Mouse (Mus musculus): Measurements from ENCODE around the gene Cxcl3. TPM values are rescaled to one million over a fixed set of nuclear protein-coding genes. Genes with fewer than 3 reads are reported as not detected.

Gene Cxcl3
- polyA plus RNA-seq, 1 experiment = not detected

GRCm38 (mm10) chr5:90832145-90832767 lies 46.4 kb downstream of the Cxcl3 start:
- no peak overlapping the region for H3K4me3 ChIP-seq (ENCODE audit: insufficient read depth, low read length)
- no peaks in the 10 kb centered on the region for H3K4me1 ChIP-seq (ENCODE audit: control insufficient read depth, insufficient read depth, low read length)
- no peak for TF ChIP-seq CTCF (IDR thresholded peaks at IDR 0.05; ENCODE audit: extremely low read depth, insufficient read depth, low read length)
- no peak for TF ChIP-seq POLR2A (IDR thresholded peaks at IDR 0.05; ENCODE audit: extremely low read depth, insufficient read depth, low read length)
- no peak overlapping the region for H3K27ac ChIP-seq (ENCODE audit: insufficient read depth, low read length)

- Histone ChIP-seq H3K4me1 (ENCODE audit: control insufficient read depth, insufficient read depth, low read length) (no peaks in the 10 kb centered on the region), H3K27ac (ENCODE audit: insufficient read depth, low read length) (no peak overlapping the region), H3K4me3 (ENCODE audit: insufficient read depth, low read length) (no peak overlapping the region)
- TF ChIP-seq CTCF (IDR thresholded peaks at IDR 0.05; ENCODE audit: extremely low read depth, insufficient read depth, low read length) (no peak), POLR2A (IDR thresholded peaks at IDR 0.05; ENCODE audit: extremely low read depth, insufficient read depth, low read length) (no peak)
Measured at GRCm38 (mm10) chr5:90832768-90833388, 47.0 kb downstream of the Cxcl3 start.

DNA sequence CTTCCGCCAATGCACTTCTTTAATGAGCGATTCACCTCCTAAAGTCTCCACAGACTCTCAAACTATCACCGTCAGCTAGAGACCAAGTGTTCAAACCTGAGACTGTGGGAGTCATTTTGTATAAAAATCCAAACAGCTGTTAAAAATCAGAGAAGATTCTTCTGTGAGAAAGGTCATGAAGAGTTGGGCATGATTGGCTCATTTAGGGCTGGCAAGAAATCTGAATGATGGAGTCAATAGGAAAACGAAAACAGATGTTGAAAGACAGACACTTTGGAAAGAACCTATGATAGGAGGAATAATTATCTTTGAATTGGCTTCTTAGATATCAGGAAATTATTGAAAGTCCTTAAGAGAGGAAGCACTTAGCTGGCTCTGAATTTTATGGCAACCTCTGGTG lies 48.5 kb downstream of the Cxcl3 start:
- Histone ChIP-seq H3K4me1 (ENCODE audit: control insufficient read depth, insufficient read depth, low read length) (no peaks in the 10 kb centered on the region), H3K27ac (ENCODE audit: insufficient read depth, low read length) (no peak overlapping the region), H3K4me3 (ENCODE audit: insufficient read depth, low read length) (no peak overlapping the region)
- TF ChIP-seq POLR2A (IDR thresholded peaks at IDR 0.05; ENCODE audit: extremely low read depth, insufficient read depth, low read length) = no peak
- TF ChIP-seq CTCF (IDR thresholded peaks at IDR 0.05; ENCODE audit: extremely low read depth, insufficient read depth, low read length) = no peak

DNA sequence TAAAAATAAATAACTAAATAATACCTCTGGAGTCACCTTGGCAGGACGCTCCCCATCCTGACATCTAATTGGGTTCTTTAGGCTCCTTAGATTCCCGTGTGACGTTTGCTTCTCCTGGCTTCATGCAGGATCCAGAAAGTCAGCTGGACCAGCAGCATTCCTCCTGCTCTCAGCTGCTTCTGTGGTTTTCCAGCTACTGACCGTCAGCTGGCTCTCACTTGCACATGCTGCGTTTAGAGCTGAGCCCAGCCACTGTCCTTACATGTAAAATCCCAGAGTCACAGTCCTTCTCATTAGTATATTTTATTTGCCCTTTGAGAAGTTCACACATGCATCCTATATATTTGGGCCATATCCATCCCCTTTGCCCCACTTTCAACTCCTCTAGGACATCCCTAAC lies 52.7 kb downstream of the Cxcl3 start:
- H3K4me3 ChIP-seq (ENCODE audit: insufficient read depth, low read length) = no peak overlapping the region
- H3K27ac ChIP-seq (ENCODE audit: insufficient read depth, low read length) = no peak overlapping the region
- H3K4me1 ChIP-seq (ENCODE audit: control insufficient read depth, insufficient read depth, low read length) = no peaks in the 10 kb centered on the region
- TF ChIP-seq CTCF (IDR thresholded peaks at IDR 0.05; ENCODE audit: extremely low read depth, insufficient read depth, low read length) (no peak), POLR2A (IDR thresholded peaks at IDR 0.05; ENCODE audit: extremely low read depth, insufficient read depth, low read length) (no peak)

Other genes starting within 250 kb of the Cxcl3 start
- gene 5830473C10Rik, start 225.0 kb upstream of the Cxcl3 start, polyA plus RNA-seq (2012; rRNA removed) = 0.11 and 0.13 TPM in 2 replicates
- 0.45 and 1.1 TPM in 2 replicates for gene Rassf6, start 145.4 kb upstream of the Cxcl3 start, polyA plus RNA-seq (2012; rRNA removed)
- gene Cxcl5, start 26.7 kb upstream of the Cxcl3 start, polyA plus RNA-seq (2012; rRNA removed) = 0.19 and 0.38 TPM in 2 replicates
- 0.08 and 0.36 TPM in 2 replicates for gene Ppbp, start 17.6 kb upstream of the Cxcl3 start, polyA plus RNA-seq (2012; rRNA removed)
- gene Pf4, start 13.7 kb upstream of the Cxcl3 start, polyA plus RNA-seq (2012; rRNA removed) = 5.0 and 6.5 TPM in 2 replicates
- gene Cxcl15, start 8.4 kb downstream of the Cxcl3 start, polyA plus RNA-seq (2012; rRNA removed) = not detected in 2 replicates
- 0.06 and 0.08 TPM in 2 replicates for gene Cxcl1, start 105.1 kb downstream of the Cxcl3 start, polyA plus RNA-seq (2012; rRNA removed)
- not detected in 2 replicates for gene Cxcl2, start 117.8 kb downstream of the Cxcl3 start, polyA plus RNA-seq (2012; rRNA removed)
- 16.7 and 18.2 TPM in 2 replicates for gene Mthfd2l, start 145.0 kb downstream of the Cxcl3 start, polyA plus RNA-seq (2012; rRNA removed)
- 0.11 and 0.19 TPM in 2 replicates for gene Epgn, start 241.4 kb downstream of the Cxcl3 start, polyA plus RNA-seq (2012; rRNA removed)

Data from cortical plate, adult 2 months (tissue).